Comparison of ENCODE assay signal across 8 mouse cellular contexts in genomic region chr11:50601641-50602355, GRCm38 (mm10). TPM values are rescaled to one million over a fixed set of nuclear protein-coding genes. Genes with fewer than 3 reads are reported as not detected.
DNase-seq lines count a peak whose midpoint lies in the region; ATAC-seq lines count a peak whose summit lies in the region.

TSS of gene Adamts2 (plus strand) at chr11:50602084.

- H3K27me3 ChIP-seq in forebrain, embryonic 15.5 days = peaks cover 43% of the 10 kb centered on the region

- DNase-seq in ES-CJ7 (ENCODE audit: low read depth, low spot score) = peak; percentile 67
- peak in 1 of 2 experiments; percentile 23 for DNase-seq in adrenal gland, postnatal 4 days (ENCODE audit: low spot score in 2 of 2)
- DNase-seq in heart, postnatal 14 days = peak; percentile 82 to 87
- DNase-seq in kidney, postnatal 4 days = peak; percentile 83 to 87
- peak; percentile 60 for DNase-seq in lung, postnatal 36 days
- peak; percentile 63 to 76 for DNase-seq in right cerebral cortex, postnatal 10 days (ENCODE audit: low spot score in 2 of 2)
- DNase-seq in spleen, adult 12 weeks (ENCODE audit: low spot score) = no peak

- peaks cover 19% of the 10 kb centered on the region for H3K4me1 ChIP-seq in forebrain, embryonic 15.5 days

- no peaks in the 10 kb centered on the region for H3K9me3 ChIP-seq in forebrain, embryonic 15.5 days

- H3K4me3 ChIP-seq in forebrain, embryonic 15.5 days = peak within 1 kb of the TSS; percentile 61

- H3K9ac ChIP-seq in forebrain, embryonic 15.5 days (replicated peaks) = peak within 1 kb of the TSS; percentile 51

- no peak within 1 kb of the TSS for H3K27ac ChIP-seq in forebrain, embryonic 15.5 days (replicated peaks)

- H3K36me3 ChIP-seq in forebrain, embryonic 15.5 days = no peaks in the 10 kb centered on the region

- WGBS in forebrain, embryonic 15.5 days = under 1% methylated on average over 72 of the region's 82 CpGs

- intact Hi-C loops in heart, postnatal 14 days (cut with DNase I) = loop anchor here (5.0 kb wide), 2 partner anchors 71 to 166 kb away; no protein-coding TSS in a partner anchor

- ATAC-seq in forebrain, embryonic 15.5 days (replicated peaks) = peak; percentile 83

- peak within 1 kb of the TSS; percentile 96 for H3K4me2 ChIP-seq in forebrain, embryonic 15.5 days (replicated peaks)

RNA-seq across cellular contexts. Expression of gene Adamts2, which starts in this region (rescaled TPM):
- total RNA-seq in adrenal gland, postnatal 4 days (2021) = 10 to 100 TPM; 17.4 to 17.8 TPM
- polyA plus RNA-seq in forebrain, embryonic 15.5 days (2015; fragmentation: Nextera tagmentation; extraction: Ambion mirVana) = 2.5 and 2.8 TPM in 2 replicates
- total RNA-seq in heart, postnatal 14 days (2021) = 10 to 100 TPM; 26.4 to 30.9 TPM
